Mouse (Mus musculus) layer of hippocampus, adult 2 months (tissue): Measurements from ENCODE around the gene Ube4a. TPM values are rescaled to one million over a fixed set of nuclear protein-coding genes. Genes with fewer than 3 reads are reported as not detected.

Experiments
- DNase-seq, 2 experiments: peaks; one replicate each; pipeline ENCODE4 v3.0.0; 2022; ENCODE audit warnings: low spot score in 2 of 2
- H3K27ac ChIP-seq: fragments of 200-600 bp; 2 replicates; pipeline ENCODE4 v1.8.1; 2022
- H3K4me3 ChIP-seq: fragments of 200-600 bp; 2 replicates; pipeline ENCODE4 v1.8.1; 2022; ENCODE audit warnings: mild to moderate bottlenecking
- CTCF ChIP-seq: fragments of 200-600 bp; conservative IDR thresholded peaks from 2 replicates; pipeline ENCODE4 v1.8.1; 2022; ENCODE audit warnings: antibody characterized with exemption, mild to moderate bottlenecking, moderate library complexity
- total RNA-seq, 2 experiments: library from RNA; stranded (reverse); gene quantifications; 2 replicates each; pipeline ENCODE4 v1.2.3; 2021

The Ube4a gene
- total RNA-seq, 2 experiments from 2014 or later, result 73.0 to 75.2 TPM

- H3K4me3 ChIP-seq, result no peak overlapping the region
- TF ChIP-seq CTCF, result no peak
- no peak overlapping the region for H3K27ac ChIP-seq
- no peak for DNase-seq
These were observed 27.9 kb upstream of the Ube4a start for GRCm38 (mm10) chr9:44993268-44993667.

GRCm38 (mm10) chr9:44992271-44992670 lies 26.9 kb upstream of the Ube4a start:
- no peak for TF ChIP-seq CTCF
- H3K27ac ChIP-seq, result no peak overlapping the region
- no peak overlapping the region for H3K4me3 ChIP-seq
- DNase-seq, result no peak

- DNase-seq, result no peak
- Histone ChIP-seq H3K4me3 (no peak overlapping the region), H3K27ac (no peak overlapping the region)
- no peak for TF ChIP-seq CTCF
These were observed 26.4 kb upstream of the Ube4a start for GRCm38 (mm10) chr9:44991821-44992220.

- no peak for TF ChIP-seq CTCF
- Histone ChIP-seq H3K27ac (no peak overlapping the region), H3K4me3 (no peak overlapping the region)
- no peak for DNase-seq
These were observed 21.6 kb upstream of the Ube4a start for GRCm38 (mm10) chr9:44986976-44987375.

- H3K4me3 ChIP-seq, result no peak overlapping the region
- DNase-seq, result no peak
- H3K27ac ChIP-seq, result no peak overlapping the region
- TF ChIP-seq CTCF, result no peak
These were observed 20.9 kb upstream of the Ube4a start for GRCm38 (mm10) chr9:44986242-44986781.

- DNase-seq, result no peak
- Histone ChIP-seq H3K4me3 (no peak overlapping the region), H3K27ac (no peak overlapping the region)
- no peak for TF ChIP-seq CTCF
These were observed 20.3 kb upstream of the Ube4a start for GRCm38 (mm10) chr9:44985721-44986161.

GRCm38 (mm10) chr9:44983001-44983400 lies 17.6 kb upstream of the Ube4a start:
- DNase-seq, result no peak
- Histone ChIP-seq H3K4me3 (no peak overlapping the region), H3K27ac (no peak overlapping the region)
- TF ChIP-seq CTCF, result no peak

- no peak for TF ChIP-seq CTCF
These were observed 17.1 kb upstream of the Ube4a start for GRCm38 (mm10) chr9:44982531-44982930.

GRCm38 (mm10) chr9:44982081-44982480 lies 16.7 kb upstream of the Ube4a start:
- Histone ChIP-seq H3K27ac (no peak overlapping the region), H3K4me3 (no peak overlapping the region)
- TF ChIP-seq CTCF, result no peak
- no peak for DNase-seq

More at GRCm38 (mm10) chr9:44982531-44982930, 17.1 kb upstream of the Ube4a start:
- DNase-seq, result no peak
- Histone ChIP-seq H3K4me3 (no peak overlapping the region), H3K27ac (no peak overlapping the region)

GRCm38 (mm10) chr9:44981676-44982075 lies 16.3 kb upstream of the Ube4a start, which contains the start of gene Cd3d:
TSS of gene Cd3d (plus strand) at chr9:44981786.
- H3K4me3 ChIP-seq, result no peak within 1 kb of the TSS
- no peak for TF ChIP-seq CTCF
- no peak within 1 kb of the TSS for H3K27ac ChIP-seq
- no peak for DNase-seq

- no peak overlapping the region for H3K27ac ChIP-seq
- no peak for TF ChIP-seq CTCF
- DNase-seq, result no peak
- H3K4me3 ChIP-seq, result no peak overlapping the region
These were observed 15.7 kb upstream of the Ube4a start for GRCm38 (mm10) chr9:44981104-44981503.

GRCm38 (mm10) chr9:44980242-44980641 lies 14.8 kb upstream of the Ube4a start, which contains the start of gene Cd3g:
TSS of gene Cd3g (minus strand) at chr9:44980431.
- H3K27ac ChIP-seq, result no peak within 1 kb of the TSS
- DNase-seq, result no peak
- H3K4me3 ChIP-seq, result no peak within 1 kb of the TSS
- TF ChIP-seq CTCF, result no peak

- Histone ChIP-seq H3K27ac (no peak overlapping the region), H3K4me3 (no peak overlapping the region)
- DNase-seq, result no peak
- TF ChIP-seq CTCF, result no peak
These were observed 14.4 kb upstream of the Ube4a start for GRCm38 (mm10) chr9:44979806-44980205.

GRCm38 (mm10) chr9:44977813-44978212 lies 12.4 kb upstream of the Ube4a start:
- no peak for DNase-seq
- TF ChIP-seq CTCF, result no peak
- no peak overlapping the region for H3K4me3 ChIP-seq
- H3K27ac ChIP-seq, result no peak overlapping the region
